In the genomic region with DNA sequence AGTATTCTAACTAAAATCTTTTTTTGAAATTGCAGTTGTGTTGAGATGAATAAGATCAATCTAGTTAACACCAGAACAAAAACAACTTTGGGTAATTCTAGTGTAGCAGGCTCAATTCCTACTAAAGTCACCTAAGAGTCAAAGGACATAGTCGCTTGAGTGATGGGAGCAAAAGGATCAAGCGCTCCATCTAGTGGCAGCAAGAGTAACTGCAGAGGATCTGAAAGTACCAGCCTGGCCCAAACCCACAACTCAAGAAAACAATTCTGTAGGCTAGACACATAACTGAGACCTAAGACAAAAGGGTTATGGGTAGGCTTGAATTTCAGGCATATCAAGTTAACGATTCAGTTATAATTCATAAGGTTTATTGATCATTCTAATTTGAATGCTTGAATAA, we compare ENCODE assay signal across 8 mouse cellular contexts. TPM values are rescaled to one million over a fixed set of nuclear protein-coding genes. Genes with fewer than 3 reads are reported as not detected.
DNase-seq lines count a peak whose midpoint lies in the region; ATAC-seq and TF ChIP-seq lines count a peak whose summit lies in the region.

No protein-coding gene starts in this region.

- no peak overlapping the region for H3K9ac ChIP-seq in forebrain, embryonic 13.5 days
- H3K9ac ChIP-seq in liver, adult 2 months (ENCODE audit: low read depth, low read length) = no peak overlapping the region

- H3K9me3 ChIP-seq in forebrain, embryonic 13.5 days (replicated peaks) = no peaks in the 10 kb centered on the region

- no peak overlapping the region for H3K4me3 ChIP-seq in forebrain, embryonic 13.5 days
- H3K4me3 ChIP-seq in liver, adult 2 months (ENCODE audit: insufficient read depth, low read depth, low read length) = no peak overlapping the region

- H3K4me1 ChIP-seq in forebrain, embryonic 13.5 days = no peaks in the 10 kb centered on the region
- H3K4me1 ChIP-seq in liver, adult 2 months (ENCODE audit: control insufficient read depth, insufficient read depth, low read length) = no peaks in the 10 kb centered on the region

- TF ChIP-seq CTCF in liver, adult 2 months (IDR thresholded peaks at IDR 0.05; ENCODE audit: low read depth, low read length) = peak; percentile 66

- TF ChIP-seq POLR2A in liver, adult 2 months (IDR thresholded peaks at IDR 0.05; ENCODE audit: extremely low read depth, insufficient read depth, low read length) = no peak

- no peaks in the 10 kb centered on the region for H3K79me2 ChIP-seq in liver, adult 2 months (ENCODE audit: control insufficient read depth, insufficient read depth, low read length)

- peak; percentile 77 for ATAC-seq in forebrain, embryonic 13.5 days

- peak; percentile 9 to 38 for DNase-seq in urinary bladder, postnatal 36 days (ENCODE audit: low spot score in 2 of 2)
- DNase-seq in urinary bladder, postnatal 4 days (ENCODE audit: low spot score in 2 of 2) = no peak
- peak; percentile 62 for DNase-seq in c-Kit-positive CD71-positive TER-119-positive erythroid progenitor cells, embryonic 14.5 days (ENCODE audit: low spot score)
- peak; percentile 89 for DNase-seq in induced T-regulatory cell, adult 2 months (ENCODE audit: low read depth)
- DNase-seq in liver, adult 2 months (ENCODE audit: extremely low read depth, low read depth, low spot score) = peak; percentile 55
- peak; percentile 89 for DNase-seq in naive thymus-derived CD4-positive, alpha-beta T cell, adult 2 months (ENCODE audit: low read depth)
- DNase-seq in thymus, postnatal 25 days = peak; percentile 61

- WGBS in forebrain, embryonic 13.5 days = 2% methylated on average over 3 of the region's 3 CpGs
- WGBS in liver, adult 2 months = 1% methylated on average over 3 of the region's 3 CpGs

- H3K36me3 ChIP-seq in forebrain, embryonic 13.5 days (ENCODE audit: poor library complexity, severe bottlenecking) = no peaks in the 10 kb centered on the region
- no peaks in the 10 kb centered on the region for H3K36me3 ChIP-seq in liver, adult 2 months (ENCODE audit: control insufficient read depth, insufficient read depth, low read length)

- H3K27me3 ChIP-seq in forebrain, embryonic 13.5 days = no peaks in the 10 kb centered on the region
- H3K27me3 ChIP-seq in liver, adult 2 months (ENCODE audit: control insufficient read depth, insufficient read depth, low read length) = no peaks in the 10 kb centered on the region

- H3K4me2 ChIP-seq in forebrain, embryonic 13.5 days = no peak overlapping the region

- no peak overlapping the region for H3K27ac ChIP-seq in forebrain, embryonic 13.5 days
- H3K27ac ChIP-seq in liver, adult 2 months (replicated peaks; ENCODE audit: insufficient read depth, low read depth, low read length) = no peak overlapping the region

RNA-seq across cellular contexts. Expression of gene Lnpep, which starts 20.9 kb away (rescaled TPM):
- polyA plus RNA-seq in forebrain, embryonic 13.5 days (2015; fragmentation: Nextera tagmentation; extraction: Ambion mirVana) = 8.9 and 9.2 TPM in 2 replicates
- total RNA-seq in liver, adult 2 months (2014; rRNA removed) = 35.7 and 37.2 TPM in 2 replicates
- 2.6 and 2.7 TPM in 2 replicates for polyA plus RNA-seq in liver, adult 2 months (2012; rRNA removed)

RNA-seq across cellular contexts. Expression of gene Vmn2r90, which starts 57.8 kb away (rescaled TPM):
- not detected in 2 replicates for polyA plus RNA-seq in forebrain, embryonic 13.5 days (2015; fragmentation: Nextera tagmentation; extraction: Ambion mirVana)
- total RNA-seq in liver, adult 2 months (2014; rRNA removed) = not detected in 2 replicates
- not detected in 2 replicates for polyA plus RNA-seq in liver, adult 2 months (2012; rRNA removed)

Comparison
In these comparisons a context has a peak if more than half of its experiments do, and no peak if none do; other contexts are left out.
1. DNase-seq: peak in urinary bladder, postnatal 36 days (2 of 2), c-Kit-positive CD71-positive TER-119-positive erythroid progenitor cells, embryonic 14.5 days (single experiment), induced T-regulatory cell, adult 2 months (single experiment), liver, adult 2 months (single experiment), naive thymus-derived CD4-positive, alpha-beta T cell, adult 2 months (single experiment) and thymus, postnatal 25 days (single experiment); none in urinary bladder, postnatal 4 days (0 of 2).